Mouse (Mus musculus): ENCODE measurements around the gene Pir.

GRCm38 (mm10) chrX:164275536-164275935, 6.4 kb downstream of the Pir start:
- TF ChIP-seq CTCF (conservative IDR thresholded peaks at IDR 0.05; ENCODE audit: low read length) (no peak), NANOG (IDR thresholded peaks at IDR 0.05; ENCODE audit: borderline replicate concordance, low read length) (no peak)
